Mouse (Mus musculus): Measurements from ENCODE around the gene Mrpl22. TPM values are rescaled to one million over a fixed set of nuclear protein-coding genes. Genes with fewer than 3 reads are reported as not detected.
"Not testable (repeated sequence)": the region's sequence is repeated elsewhere in the genome, so short reads cannot be mapped to it uniquely, and the experiment has no call there.

Gene Mrpl22
- polyA plus RNA-seq, 2 experiments, result 84.4 to 123 TPM

DNA sequence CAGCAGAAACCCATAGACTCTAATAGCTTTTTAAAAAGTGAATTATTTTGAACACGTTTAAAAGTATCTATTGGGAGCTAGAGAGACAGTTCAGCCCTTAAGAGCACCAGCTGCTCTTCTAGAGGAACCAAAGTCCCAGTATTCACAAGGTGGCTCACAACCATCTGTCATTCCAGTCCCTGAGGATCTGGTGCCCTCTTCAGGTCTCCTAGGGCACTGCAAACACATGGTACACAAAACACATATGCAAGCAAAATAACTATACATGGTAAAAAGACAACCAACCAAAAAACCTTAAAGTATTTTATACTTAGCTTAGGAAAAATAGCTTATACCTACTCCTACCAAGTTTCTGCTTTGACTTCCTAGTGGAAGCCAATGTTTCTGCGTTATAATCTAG is 6.4 kb upstream of the Mrpl22 start:
- ATAC-seq (ENCODE audit: low FRiP score, low read depth) (no peak), DNase-seq (ENCODE audit: low spot score) (no peak)
- H3K27ac ChIP-seq (replicated peaks; ENCODE audit: low read depth, low read length), result no peak overlapping the region
- no peak for TF ChIP-seq POLR2A (IDR thresholded peaks at IDR 0.05; ENCODE audit: borderline replicate concordance, extremely low read depth, insufficient read depth, insufficient read length)
- 93% methylated on average over 2 of the region's 2 CpGs for WGBS
- H3K4me3 ChIP-seq (replicated peaks; ENCODE audit: low read length), result no peak overlapping the region
- no peak overlapping the region for H3K4me2 ChIP-seq (replicated peaks; ENCODE audit: low read depth, low read length, severe bottlenecking)
- peaks cover 61% of the 10 kb centered on the region for H3K36me3 ChIP-seq (ENCODE audit: control insufficient read depth, insufficient read depth, low read length)
- H3K9me3 ChIP-seq (ENCODE audit: control insufficient read depth, low read length), result no peaks in the 10 kb centered on the region
- H3K27me3 ChIP-seq (ENCODE audit: control insufficient read depth, insufficient read depth, low read length), result no peaks in the 10 kb centered on the region
- peaks cover 2% of the 10 kb centered on the region; the same call in 1 of the 2 replicates for H3K4me1 ChIP-seq (ENCODE audit: control insufficient read depth, insufficient read depth, low read length)
- H3K9ac ChIP-seq (ENCODE audit: low read depth, low read length, severe bottlenecking), result no peak overlapping the region

DNA sequence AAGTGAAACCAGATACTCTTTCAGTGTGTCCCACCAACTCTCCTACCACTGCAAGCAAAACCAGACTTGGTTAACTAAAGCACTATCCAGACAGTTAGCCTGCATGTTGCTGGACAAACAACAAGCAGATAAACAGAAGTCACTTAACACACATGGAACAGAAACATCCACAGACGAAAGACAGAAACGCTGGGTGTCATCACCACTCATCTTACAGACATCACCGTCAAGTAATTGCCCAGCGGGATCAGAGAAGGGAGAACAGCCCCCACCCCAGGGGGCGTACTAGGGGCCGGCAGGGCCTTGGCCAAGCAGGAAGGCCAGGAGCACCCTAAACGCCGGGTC is 3.7 kb upstream of the Mrpl22 start:
- peak overlapping the region; percentile 82 for H3K9ac ChIP-seq (ENCODE audit: low read depth, low read length, severe bottlenecking)
- no peak for ATAC-seq (ENCODE audit: low FRiP score, low read depth)
- H3K4me3 ChIP-seq (replicated peaks; ENCODE audit: low read length), result peak overlapping the region; percentile 91

DNA sequence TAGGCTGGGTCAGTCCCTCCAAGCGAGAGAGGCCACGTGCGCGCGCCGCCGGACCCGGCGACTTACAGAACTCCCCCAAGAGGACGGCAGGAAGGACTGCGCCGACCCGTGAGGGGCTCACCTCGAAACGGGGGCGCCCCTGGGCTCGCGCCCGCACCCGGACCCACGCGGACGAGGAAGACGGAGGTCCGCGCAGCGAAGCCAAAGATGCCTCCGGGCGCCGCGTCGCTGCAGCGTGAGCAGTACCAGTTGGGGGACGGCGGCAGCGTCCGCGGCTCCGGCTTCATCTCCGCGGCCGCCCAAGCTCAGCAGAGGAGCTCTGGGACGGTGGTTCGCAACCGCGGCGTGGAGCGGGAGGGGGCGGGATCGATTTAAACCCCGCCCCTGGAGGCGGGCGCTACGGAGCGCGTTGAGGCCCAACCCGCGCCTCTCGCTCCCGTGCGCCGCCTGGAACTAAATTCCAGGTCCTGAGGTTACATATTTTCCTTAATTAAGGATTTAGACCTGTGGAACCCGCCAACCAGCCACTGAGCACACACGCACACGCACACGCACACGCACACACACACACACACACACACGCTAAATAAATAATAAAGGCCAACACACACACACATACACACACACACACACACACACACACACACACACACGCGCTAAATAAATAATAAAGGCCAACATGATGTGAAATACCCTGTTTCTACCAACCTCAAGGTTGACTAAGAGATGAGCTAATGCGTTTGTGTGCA is 3.1 kb upstream of the Mrpl22 start, which contains the start of gene Gemin5:
Gemin5 (minus strand) TSS at position 373 of the 749 bp plus-strand sequence.
- peak within 1 kb of the TSS; percentile 80 for H3K4me2 ChIP-seq (replicated peaks; ENCODE audit: low read depth, low read length, severe bottlenecking)
- H3K9ac ChIP-seq (ENCODE audit: low read depth, low read length, severe bottlenecking), result peak within 1 kb of the TSS; percentile 82
- H3K27ac ChIP-seq (replicated peaks; ENCODE audit: low read depth, low read length), result 0 out of 2 replicates have a peak within 1 kb of the TSS, but pooled peaks have one; percentile 33
- peak within 1 kb of the TSS; percentile 91 for H3K4me3 ChIP-seq (replicated peaks; ENCODE audit: low read length)
- H3K9me3 ChIP-seq (ENCODE audit: control insufficient read depth, low read length), result no peaks in the 10 kb centered on the region
- no peaks in the 10 kb centered on the region for H3K27me3 ChIP-seq (ENCODE audit: control insufficient read depth, insufficient read depth, low read length)
- WGBS, result under 1% methylated on average over 49 of the region's 71 CpGs
- peaks cover 36% of the 10 kb centered on the region for H3K36me3 ChIP-seq (ENCODE audit: control insufficient read depth, insufficient read depth, low read length)
- 0 out of 2 replicates have a peak, but pooled peaks have one; percentile 27 for TF ChIP-seq POLR2A (IDR thresholded peaks at IDR 0.05; ENCODE audit: borderline replicate concordance, extremely low read depth, insufficient read depth, insufficient read length)
- peaks cover 8% of the 10 kb centered on the region; the same call in 1 of the 2 replicates for H3K4me1 ChIP-seq (ENCODE audit: control insufficient read depth, insufficient read depth, low read length)
- DNase-seq (ENCODE audit: low spot score) (peak; percentile 86), ATAC-seq (ENCODE audit: low FRiP score, low read depth) (peak; percentile 87)

More for the DNA sequence above, 3.7 kb upstream of the Mrpl22 start:
- DNase-seq (ENCODE audit: low spot score), result no peak
- H3K27me3 ChIP-seq (ENCODE audit: control insufficient read depth, insufficient read depth, low read length), result no peaks in the 10 kb centered on the region
- no peak for TF ChIP-seq POLR2A (IDR thresholded peaks at IDR 0.05; ENCODE audit: borderline replicate concordance, extremely low read depth, insufficient read depth, insufficient read length)
- under 1% methylated on average over 8 of the region's 8 CpGs for WGBS
- H3K27ac ChIP-seq (replicated peaks; ENCODE audit: low read depth, low read length), result 0 out of 2 replicates have a peak overlapping the region, but pooled peaks have one; percentile 33
- peaks cover 38% of the 10 kb centered on the region for H3K36me3 ChIP-seq (ENCODE audit: control insufficient read depth, insufficient read depth, low read length)
- H3K9me3 ChIP-seq (ENCODE audit: control insufficient read depth, low read length), result no peaks in the 10 kb centered on the region
- H3K4me1 ChIP-seq (ENCODE audit: control insufficient read depth, insufficient read depth, low read length), result peaks cover 8% of the 10 kb centered on the region; the same call in 1 of the 2 replicates
- H3K4me2 ChIP-seq (replicated peaks; ENCODE audit: low read depth, low read length, severe bottlenecking), result peak overlapping the region; percentile 80

DNA sequence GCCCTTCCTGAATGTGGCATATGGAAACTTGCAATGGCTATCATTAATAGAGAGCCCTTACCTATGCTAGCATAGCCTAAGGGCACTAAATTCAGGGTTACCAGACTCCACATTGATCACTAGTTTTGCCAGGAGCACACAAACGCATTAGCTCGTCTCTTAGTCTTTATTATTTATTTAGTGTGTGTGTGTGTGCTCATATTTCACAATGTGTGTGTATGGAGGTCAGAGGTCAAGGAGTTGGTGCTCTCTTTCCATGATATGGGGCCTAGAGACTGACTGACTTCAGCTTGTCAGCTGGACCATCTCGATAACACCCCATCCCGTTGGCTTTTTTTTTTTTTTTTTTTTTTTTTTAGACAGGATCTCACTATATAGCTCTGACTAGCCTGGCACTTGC is 1.8 kb upstream of the Mrpl22 start:
- Histone ChIP-seq H3K27me3 (ENCODE audit: control insufficient read depth, insufficient read depth, low read length) (no peaks in the 10 kb centered on the region), H3K4me2 (replicated peaks; ENCODE audit: low read depth, low read length, severe bottlenecking) (no peak overlapping the region), H3K9ac (ENCODE audit: low read depth, low read length, severe bottlenecking) (no peak overlapping the region), H3K4me3 (replicated peaks; ENCODE audit: low read length) (no peak overlapping the region), H3K27ac (replicated peaks; ENCODE audit: low read depth, low read length) (no peak overlapping the region), H3K9me3 (ENCODE audit: control insufficient read depth, low read length) (no peaks in the 10 kb centered on the region), H3K36me3 (ENCODE audit: control insufficient read depth, insufficient read depth, low read length) (peaks cover 36% of the 10 kb centered on the region), H3K4me1 (ENCODE audit: control insufficient read depth, insufficient read depth, low read length) (peaks cover 8% of the 10 kb centered on the region; the same call in 1 of the 2 replicates)
- no peak for TF ChIP-seq POLR2A (IDR thresholded peaks at IDR 0.05; ENCODE audit: borderline replicate concordance, extremely low read depth, insufficient read depth, insufficient read length)
- ATAC-seq (ENCODE audit: low FRiP score, low read depth), result no peak
- no peak for DNase-seq (ENCODE audit: low spot score)
- WGBS, result 84% methylated on average over 4 of the region's 4 CpGs

DNA sequence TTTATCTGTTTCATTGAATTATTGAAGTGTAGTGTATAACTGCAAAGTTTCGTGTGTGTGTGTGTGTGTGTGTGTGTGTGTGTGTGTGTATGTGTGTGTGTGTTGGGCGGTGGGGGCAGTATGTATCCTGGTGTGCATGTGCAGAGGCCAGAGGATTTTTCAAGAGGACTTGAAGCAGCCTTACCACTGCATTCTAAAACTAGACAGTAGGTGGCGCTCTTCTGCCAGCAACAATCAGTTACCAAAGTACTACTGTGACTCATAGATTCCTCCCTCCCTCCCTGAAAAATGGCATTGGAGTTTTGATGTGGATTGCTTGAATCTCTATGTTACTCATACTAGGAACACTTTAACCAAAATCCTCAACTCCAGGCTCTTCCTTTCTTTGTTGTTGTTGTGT is 8.1 kb downstream of the Mrpl22 start:
- Histone ChIP-seq H3K27me3 (ENCODE audit: control insufficient read depth, insufficient read depth, low read length) (no peaks in the 10 kb centered on the region), H3K9me3 (ENCODE audit: control insufficient read depth, low read length) (no peaks in the 10 kb centered on the region), H3K36me3 (ENCODE audit: control insufficient read depth, insufficient read depth, low read length) (peaks cover 48% of the 10 kb centered on the region), H3K9ac (ENCODE audit: low read depth, low read length, severe bottlenecking) (no peak overlapping the region), H3K4me2 (replicated peaks; ENCODE audit: low read depth, low read length, severe bottlenecking) (no peak overlapping the region), H3K4me3 (replicated peaks; ENCODE audit: low read length) (no peak overlapping the region), H3K27ac (replicated peaks; ENCODE audit: low read depth, low read length) (no peak overlapping the region), H3K4me1 (ENCODE audit: control insufficient read depth, insufficient read depth, low read length) (no peaks in the 10 kb centered on the region)
- ATAC-seq (ENCODE audit: low FRiP score, low read depth), result peak; percentile 42; the same call in 1 of the 2 replicates
- WGBS, result 10% methylated on average over 3 of the region's 3 CpGs
- TF ChIP-seq POLR2A (IDR thresholded peaks at IDR 0.05; ENCODE audit: borderline replicate concordance, extremely low read depth, insufficient read depth, insufficient read length), result no peak
- DNase-seq (ENCODE audit: low spot score), result peak; percentile 90

DNA sequence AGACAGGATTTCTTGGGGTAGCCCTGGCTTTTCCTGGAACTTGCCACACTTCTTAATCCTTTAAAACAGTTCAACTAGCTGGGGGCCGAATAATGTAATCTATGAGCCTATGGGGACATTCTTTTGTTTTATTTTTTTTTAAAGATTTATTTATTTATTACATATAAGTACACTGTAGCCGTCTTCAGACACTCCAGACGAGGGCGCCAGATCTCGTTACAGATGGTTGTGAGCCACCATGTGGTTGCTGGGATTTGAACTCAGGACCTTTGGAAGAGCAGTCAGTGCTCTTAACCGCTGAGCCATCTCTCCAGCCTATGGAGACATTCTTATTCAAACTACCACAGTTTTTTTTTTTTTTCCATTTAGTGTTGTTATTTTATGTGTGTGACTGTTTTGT is 8.5 kb downstream of the Mrpl22 start:
- not testable (repeated sequence) for H3K9ac ChIP-seq (ENCODE audit: low read depth, low read length, severe bottlenecking); H3K4me2 ChIP-seq (replicated peaks; ENCODE audit: low read depth, low read length, severe bottlenecking); DNase-seq (ENCODE audit: low spot score); H3K27ac ChIP-seq (replicated peaks; ENCODE audit: low read depth, low read length); H3K4me3 ChIP-seq (replicated peaks; ENCODE audit: low read length); H3K27me3 ChIP-seq (ENCODE audit: control insufficient read depth, insufficient read depth, low read length); H3K4me1 ChIP-seq (ENCODE audit: control insufficient read depth, insufficient read depth, low read length); H3K9me3 ChIP-seq (ENCODE audit: control insufficient read depth, low read length); ATAC-seq (ENCODE audit: low FRiP score, low read depth)
- H3K36me3 ChIP-seq (ENCODE audit: control insufficient read depth, insufficient read depth, low read length), result peaks cover 44% of the 10 kb centered on the region
- WGBS, result 94% methylated on average over 6 of the region's 6 CpGs
